Comparison of ENCODE assay signal across 8 mouse cellular contexts in genomic region chr8:95080381-95081341, GRCm38 (mm10). TPM values are rescaled to one million over a fixed set of nuclear protein-coding genes. Genes with fewer than 3 reads are reported as not detected.
DNase-seq lines count a peak whose midpoint lies in the region; ATAC-seq and TF ChIP-seq lines count a peak whose summit lies in the region.

Gene Katnb1, plus strand, starts transcription at chr8:95081186.

- H3K27ac ChIP-seq in embryonic facial prominence, embryonic 13.5 days: peak within 1 kb of the TSS; percentile 67
- H3K27ac ChIP-seq in kidney, adult 2 months (ENCODE audit: insufficient read depth, low read depth, low read length): peak within 1 kb of the TSS; percentile 34
- H3K27ac ChIP-seq in limb, embryonic 12.5 days: peak within 1 kb of the TSS; percentile 86
- H3K27ac ChIP-seq in midbrain, embryonic 15.5 days: peak within 1 kb of the TSS; percentile 81
- H3K27ac ChIP-seq in spleen, adult 2 months (ENCODE audit: insufficient read depth, low read length): peak within 1 kb of the TSS; percentile 89

- H3K4me1 ChIP-seq in embryonic facial prominence, embryonic 13.5 days: peaks cover 9% of the 10 kb centered on the region
- 0 out of 2 replicates have a peak, but pooled peaks cover 3% of the 10 kb centered on the region for H3K4me1 ChIP-seq in kidney, adult 2 months (ENCODE audit: control insufficient read depth, insufficient read depth, low read length)
- peaks cover 10% of the 10 kb centered on the region for H3K4me1 ChIP-seq in limb, embryonic 12.5 days (replicated peaks)
- peaks cover 29% of the 10 kb centered on the region for H3K4me1 ChIP-seq in midbrain, embryonic 15.5 days
- peaks cover 5% of the 10 kb centered on the region; the same call in 1 of the 2 replicates for H3K4me1 ChIP-seq in spleen, adult 2 months (ENCODE audit: control insufficient read depth, insufficient read depth, insufficient read length)

- H3K36me3 ChIP-seq in embryonic facial prominence, embryonic 13.5 days: peaks cover 20% of the 10 kb centered on the region
- no peaks in the 10 kb centered on the region for H3K36me3 ChIP-seq in kidney, adult 2 months (ENCODE audit: control insufficient read depth, insufficient read depth, low read length)
- peaks cover 26% of the 10 kb centered on the region for H3K36me3 ChIP-seq in limb, embryonic 12.5 days
- no peaks in the 10 kb centered on the region; the same call in 1 of the 2 replicates for H3K36me3 ChIP-seq in midbrain, embryonic 15.5 days (replicated peaks)
- H3K36me3 ChIP-seq in spleen, adult 2 months (ENCODE audit: control insufficient read depth, insufficient read depth, low read length): no peaks in the 10 kb centered on the region; the same call in 1 of the 2 replicates

- peak; percentile 97 for ATAC-seq in embryonic facial prominence, embryonic 13.5 days (ENCODE audit: insufficient number of reproducible peaks, insufficient read depth, low FRiP score, low TSS enrichment, low read depth)
- ATAC-seq in limb, embryonic 12.5 days (ENCODE audit: insufficient number of reproducible peaks, insufficient read depth, low FRiP score, low TSS enrichment, low read depth): peak; percentile 97
- ATAC-seq in midbrain, embryonic 15.5 days (replicated peaks): peak; percentile 98

- H3K27me3 ChIP-seq in embryonic facial prominence, embryonic 13.5 days: peaks cover 4% of the 10 kb centered on the region; the same call in 1 of the 2 replicates
- no peaks in the 10 kb centered on the region for H3K27me3 ChIP-seq in kidney, adult 2 months (replicated peaks; ENCODE audit: control insufficient read depth, insufficient read depth, low read length)
- peaks cover 3% of the 10 kb centered on the region; the same call in 1 of the 2 replicates for H3K27me3 ChIP-seq in limb, embryonic 12.5 days
- no peaks in the 10 kb centered on the region for H3K27me3 ChIP-seq in midbrain, embryonic 15.5 days (replicated peaks)
- H3K27me3 ChIP-seq in spleen, adult 2 months (ENCODE audit: control insufficient read depth, insufficient read depth, low read length): no peaks in the 10 kb centered on the region

- WGBS in embryonic facial prominence, embryonic 13.5 days: under 1% methylated on average over 47 of the region's 47 CpGs
- under 1% methylated on average over 47 of the region's 47 CpGs for WGBS in kidney, adult 2 months
- under 1% methylated on average over 47 of the region's 47 CpGs for whole genome bisulfite sequencing in limb, embryonic 12.5 days
- WGBS in midbrain, embryonic 15.5 days: under 1% methylated on average over 47 of the region's 47 CpGs
- under 1% methylated on average over 47 of the region's 47 CpGs for WGBS in spleen, adult 2 months

- H3K9me3 ChIP-seq in embryonic facial prominence, embryonic 13.5 days: no peaks in the 10 kb centered on the region
- no peaks in the 10 kb centered on the region for H3K9me3 ChIP-seq in limb, embryonic 12.5 days
- no peaks in the 10 kb centered on the region for H3K9me3 ChIP-seq in midbrain, embryonic 15.5 days

- peak; percentile 88 for TF ChIP-seq POLR2A in kidney, adult 2 months (IDR thresholded peaks at IDR 0.05; ENCODE audit: low read depth, low read length)
- TF ChIP-seq POLR2A in spleen, adult 2 months (IDR thresholded peaks at IDR 0.05; ENCODE audit: low read depth, low read length): peak; percentile 93

- H3K4me2 ChIP-seq in embryonic facial prominence, embryonic 13.5 days: peak within 1 kb of the TSS; percentile 92
- H3K4me2 ChIP-seq in limb, embryonic 12.5 days: peak within 1 kb of the TSS; percentile 91
- H3K4me2 ChIP-seq in midbrain, embryonic 15.5 days: peak within 1 kb of the TSS; percentile 78

- peak; percentile 94 for DNase-seq in 3134 (ENCODE audit: extremely low read depth, insufficient read length, low spot score)
- DNase-seq in adrenal gland, postnatal 36 days: peak; percentile 96
- DNase-seq in heart, adult 18-20 months: peak; percentile 99 to 100
- peak; percentile 100 for DNase-seq in kidney, adult 2 months
- DNase-seq in spleen, adult 2 months (ENCODE audit: low read depth in 1 of 2, low spot score in 2 of 2): peak; percentile 96 to 100

- no peak for TF ChIP-seq CTCF in kidney, adult 2 months (conservative IDR thresholded peaks at IDR 0.05; ENCODE audit: insufficient read depth, insufficient read length, low read depth, low read length)
- no peak for TF ChIP-seq CTCF in spleen, adult 2 months (IDR thresholded peaks at IDR 0.05; ENCODE audit: extremely low read depth, insufficient read depth, insufficient read length, insufficient replicate concordance)

- peak within 1 kb of the TSS; percentile 83 for H3K4me3 ChIP-seq in embryonic facial prominence, embryonic 13.5 days
- H3K4me3 ChIP-seq in kidney, adult 2 months (ENCODE audit: insufficient read depth, low read depth, low read length): peak within 1 kb of the TSS; percentile 82
- H3K4me3 ChIP-seq in limb, embryonic 12.5 days (replicated peaks): peak within 1 kb of the TSS; percentile 78
- peak within 1 kb of the TSS; percentile 79 for H3K4me3 ChIP-seq in midbrain, embryonic 15.5 days
- peak within 1 kb of the TSS; percentile 88 for H3K4me3 ChIP-seq in spleen, adult 2 months (ENCODE audit: extremely low read depth, insufficient read depth, insufficient read length)

- peak within 1 kb of the TSS; percentile 80 for H3K9ac ChIP-seq in embryonic facial prominence, embryonic 13.5 days
- H3K9ac ChIP-seq in limb, embryonic 12.5 days (replicated peaks): peak within 1 kb of the TSS; percentile 82
- H3K9ac ChIP-seq in midbrain, embryonic 15.5 days: peak within 1 kb of the TSS; percentile 82

RNA-seq across cellular contexts. Expression of gene Katnb1, which starts in this region (rescaled TPM):
- 10 to 100 TPM; 10.6 to 11.2 TPM for total RNA-seq in adrenal gland, postnatal 36 days (2021)
- 24.7 and 27.5 TPM in 2 replicates for polyA plus RNA-seq in embryonic facial prominence, embryonic 13.5 days (2015; fragmentation: Nextera tagmentation; extraction: Ambion mirVana)
- 1 to 10 TPM; 4.8 to 5.1 TPM for total RNA-seq in heart, adult 18-20 months (2021)
- 22.2 and 23.7 TPM in 2 replicates for polyA plus RNA-seq in kidney, adult 2 months (2012; rRNA removed)
- 26.7 and 27.6 TPM in 2 replicates for polyA plus RNA-seq in limb, embryonic 12.5 days (2016; fragmentation: Nextera tagmentation; extraction: Ambion mirVana)
- polyA plus RNA-seq in midbrain, embryonic 15.5 days (2015; fragmentation: Nextera tagmentation; extraction: Ambion mirVana): 49.5 and 49.8 TPM in 2 replicates
- polyA plus RNA-seq in spleen, adult 2 months (2012; rRNA removed): 13.2 and 17.7 TPM in 2 replicates

Comparison
In these comparisons a context has a peak if more than half of its experiments do, and no peak if none do; other contexts are left out.
1. Peak in every context shown above with its lines: DNase-seq, ATAC-seq, H3K4me3 ChIP-seq and H3K27ac ChIP-seq.
2. H3K27ac ChIP-seq: peak in every context shown above with its lines; median percentile 89 in spleen, adult 2 months; 86 in limb, embryonic 12.5 days; 81 in midbrain, embryonic 15.5 days; 67 in embryonic facial prominence, embryonic 13.5 days; 34 in kidney, adult 2 months.